Mouse (Mus musculus): Measurements from ENCODE around the gene Mafb.

DNA sequence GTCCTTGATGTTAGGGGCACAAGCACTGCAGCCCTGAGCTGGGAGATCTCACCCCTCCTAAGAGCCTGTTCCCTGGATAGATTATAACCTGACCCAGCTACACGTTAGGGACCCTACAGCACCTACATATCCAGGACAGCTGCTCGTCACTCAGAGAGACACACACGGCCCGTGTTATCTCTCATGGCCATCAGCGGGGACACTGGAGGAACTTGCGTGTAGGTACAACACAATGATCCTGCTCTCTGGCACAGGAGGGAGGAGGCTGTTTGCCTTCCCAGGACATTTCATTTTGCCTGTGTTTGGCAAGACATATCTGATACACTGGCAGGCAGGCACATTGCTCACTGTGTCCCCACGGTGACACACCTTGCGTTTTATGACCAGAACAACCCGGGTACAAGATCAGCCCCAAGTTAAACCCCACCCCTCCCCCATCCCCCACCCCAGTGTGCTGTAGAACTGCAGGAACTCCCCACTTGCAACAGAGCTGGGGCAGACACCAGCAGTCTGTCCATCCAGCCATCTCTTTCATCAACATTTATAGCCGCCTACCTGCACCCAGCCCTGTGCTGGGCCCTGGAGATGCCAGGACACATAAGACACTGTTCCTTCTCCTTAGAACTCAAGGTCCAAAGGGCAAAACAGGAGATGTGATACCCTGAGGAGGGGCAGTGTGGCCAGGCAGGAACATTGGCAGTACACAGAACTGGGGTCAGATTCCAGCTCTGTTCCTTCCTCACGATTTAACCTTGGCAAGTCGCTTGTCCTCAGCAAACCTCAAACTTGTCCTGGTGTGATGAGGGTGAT lies 34.1 kb downstream of the Mafb start:
- no peak for TF ChIP-seq CTCF (conservative IDR thresholded peaks at IDR 0.05; ENCODE audit: insufficient read depth, insufficient read length, low read depth, low read length)
- no peak for TF ChIP-seq POLR2A (IDR thresholded peaks at IDR 0.05; ENCODE audit: low read depth, low read length)

Measured in kidney, adult 2 months (tissue).